Mouse (Mus musculus): ENCODE data around the gene Rragd.

DNA sequence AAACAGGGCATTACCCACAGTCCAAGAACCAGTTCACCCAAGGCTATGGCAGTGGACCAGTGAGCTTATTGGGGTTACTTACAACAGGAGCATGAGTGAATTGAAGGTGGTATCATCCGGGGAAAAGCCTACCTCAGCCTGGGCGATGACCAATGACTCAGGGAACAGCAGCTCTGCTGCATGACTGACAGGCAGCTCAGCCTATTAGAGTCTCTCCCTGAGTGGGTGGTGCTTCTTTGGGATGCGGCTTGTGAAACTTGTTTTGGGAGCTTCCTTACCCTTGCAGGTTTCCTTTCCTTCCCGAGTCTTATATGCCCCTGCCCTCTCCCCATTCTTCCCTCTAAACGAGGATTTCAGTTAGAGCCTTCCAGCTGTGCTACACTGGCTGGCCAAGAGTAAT lies 69.8 kb downstream of the Rragd start:
- no peak for TF ChIP-seq CTCF (IDR thresholded peaks at IDR 0.05; ENCODE audit: borderline replicate concordance, control insufficient read depth, extremely low read depth, insufficient read depth, low read length, poor library complexity)
- no peak for TF ChIP-seq POLR2A (IDR thresholded peaks at IDR 0.05; ENCODE audit: control insufficient read depth, extremely low read depth, insufficient read depth, low read length, poor library complexity)

Measured in thymus, adult 2 months (tissue).